Mouse (Mus musculus) embryo, embryonic 11.5 days (tissue): ENCODE results near the gene Ccdc34.

Experiments used
- DNase-seq: peaks from one replicate; pipeline ENCODE4 v3.0.0-alpha.2; 2012; ENCODE audit warnings: low read depth, low spot score

Gene Ccdc34

GRCm38 (mm10) chr2:109996411-109996810 lies 21.2 kb upstream of the Ccdc34 start:
- no peak for DNase-seq

DNA sequence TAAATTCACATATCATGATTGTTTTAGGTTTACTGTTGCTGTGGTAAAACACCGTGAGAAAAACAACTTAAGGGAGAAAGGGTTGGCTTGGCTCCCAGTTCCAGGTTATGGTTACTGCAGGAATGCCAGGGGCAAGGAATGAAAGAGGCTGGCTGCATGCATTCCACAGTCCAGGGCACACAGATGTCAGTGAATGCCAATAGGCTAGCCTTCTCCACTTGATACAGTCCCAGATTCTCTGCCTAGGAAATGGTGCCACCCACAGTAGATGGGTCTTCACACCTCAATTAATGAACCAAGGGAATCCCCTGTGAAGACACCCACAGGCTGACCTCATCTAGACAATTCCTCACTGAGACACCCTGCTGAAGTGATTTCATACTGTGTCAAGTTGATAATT lies 12.9 kb upstream of the Ccdc34 start:
- DNase-seq = no peak

GRCm38 (mm10) chr2:110005164-110005563 lies 12.5 kb upstream of the Ccdc34 start:
- DNase-seq = no peak

- DNase-seq = no peak
Observed at GRCm38 (mm10) chr2:110005596-110006239, 11.9 kb upstream of the Ccdc34 start.

- DNase-seq = no peak
Observed at GRCm38 (mm10) chr2:110007423-110008267, 10.0 kb upstream of the Ccdc34 start.

- no peak for DNase-seq
Observed at GRCm38 (mm10) chr2:110009449-110009848, 8.2 kb upstream of the Ccdc34 start.

DNA sequence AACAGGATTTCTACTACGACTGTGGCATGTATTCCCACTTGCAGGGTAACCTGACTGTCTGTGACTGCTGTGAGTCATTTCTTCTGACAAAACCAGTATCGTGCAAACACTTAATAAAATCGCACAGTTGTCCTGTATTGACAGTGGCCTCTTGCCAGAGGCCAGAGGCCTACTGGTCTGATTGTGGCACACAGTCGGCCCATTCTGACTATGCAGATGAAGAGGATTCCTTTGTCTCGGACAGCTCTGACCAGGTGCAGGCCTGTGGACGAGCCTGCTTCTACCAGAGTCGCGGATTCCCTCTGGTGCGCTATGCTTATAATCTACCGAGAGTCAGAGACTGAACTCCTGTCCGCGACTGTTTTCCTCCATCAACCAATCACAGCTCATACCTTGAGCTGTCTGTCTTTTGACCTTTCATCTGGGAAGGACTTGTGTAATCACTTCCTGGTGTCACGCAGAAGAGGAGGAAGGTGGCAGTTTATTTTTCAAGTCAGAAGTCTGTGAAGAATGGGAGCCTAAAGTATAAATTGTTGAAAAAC lies 5.4 kb upstream of the Ccdc34 start:
- DNase-seq = no peak

- DNase-seq = no peak
Observed at GRCm38 (mm10) chr2:110017087-110017486, 530 bp upstream of the Ccdc34 start.

DNA sequence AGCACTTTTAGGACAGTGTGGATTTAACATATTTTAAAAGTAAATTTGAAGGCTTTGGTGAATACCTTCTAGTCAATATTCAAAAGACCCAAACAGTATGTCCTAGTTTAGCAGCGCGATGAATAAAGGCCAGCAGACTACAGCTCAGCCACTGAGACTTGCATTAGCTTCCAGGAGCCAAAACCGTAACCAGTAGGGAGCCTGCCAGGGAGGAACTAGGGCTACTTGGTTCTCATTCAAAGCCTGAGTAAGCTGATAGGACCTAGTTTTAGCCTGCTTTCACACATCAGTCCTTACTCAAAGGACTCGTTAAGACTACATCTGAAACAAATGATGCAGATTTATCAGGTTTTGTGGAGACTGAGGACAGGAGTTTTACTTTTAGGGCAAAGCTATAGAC lies 2.0 kb downstream of the Ccdc34 start:
- DNase-seq = no peak

- DNase-seq = no peak
Observed at GRCm38 (mm10) chr2:110020430-110020829, 2.8 kb downstream of the Ccdc34 start.

- no peak for DNase-seq
Observed at GRCm38 (mm10) chr2:110036265-110036664, 18.6 kb downstream of the Ccdc34 start.

DNA sequence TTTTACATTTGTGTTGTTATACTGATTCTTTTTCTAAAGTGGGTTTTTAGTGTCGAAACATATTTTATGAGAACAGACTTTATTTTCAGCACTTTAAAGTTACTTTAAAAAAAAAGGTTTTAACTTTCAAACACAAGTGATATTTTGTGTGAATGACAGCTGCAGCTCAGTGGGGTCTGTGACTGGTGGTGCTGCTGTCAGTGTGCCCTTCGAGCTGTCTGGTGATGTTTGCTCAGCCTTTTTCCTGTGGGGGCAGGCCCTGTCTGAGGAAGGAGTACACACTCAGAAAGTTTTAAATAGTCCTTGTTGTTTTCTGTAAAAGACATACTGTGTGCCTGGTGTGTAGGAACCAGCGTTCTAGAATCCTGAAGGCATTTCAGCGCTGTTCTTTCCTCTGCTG lies 19.0 kb downstream of the Ccdc34 start:
- no peak for DNase-seq

DNA sequence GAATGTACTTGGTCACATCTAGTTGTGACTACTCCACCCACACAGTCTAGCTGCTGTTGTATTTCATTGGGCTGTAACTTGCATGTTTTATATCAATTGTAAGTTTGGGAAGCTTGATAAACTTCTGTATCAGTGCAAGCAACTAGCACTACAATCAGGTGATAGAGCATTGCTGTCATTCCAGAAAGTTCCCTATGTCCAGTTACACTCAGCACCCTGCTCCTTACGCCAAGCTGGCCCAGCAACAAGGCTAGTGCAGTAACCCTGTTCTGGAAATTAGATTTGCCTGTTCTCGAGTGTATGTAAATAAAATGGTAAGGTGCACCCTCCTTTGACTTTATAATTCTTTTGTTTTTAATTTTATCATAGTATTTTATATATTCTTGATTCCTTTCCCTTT lies 19.6 kb downstream of the Ccdc34 start:
- DNase-seq = no peak

GRCm38 (mm10) chr2:110038341-110038740 lies 20.7 kb downstream of the Ccdc34 start:
- DNase-seq = no peak

- no peak for DNase-seq
Observed at GRCm38 (mm10) chr2:110042861-110043760, 25.5 kb downstream of the Ccdc34 start.

- DNase-seq = no peak
Observed at GRCm38 (mm10) chr2:110058424-110058823, 40.8 kb downstream of the Ccdc34 start.

GRCm38 (mm10) chr2:110063131-110063530 lies 45.5 kb downstream of the Ccdc34 start:
- DNase-seq = no peak

DNA sequence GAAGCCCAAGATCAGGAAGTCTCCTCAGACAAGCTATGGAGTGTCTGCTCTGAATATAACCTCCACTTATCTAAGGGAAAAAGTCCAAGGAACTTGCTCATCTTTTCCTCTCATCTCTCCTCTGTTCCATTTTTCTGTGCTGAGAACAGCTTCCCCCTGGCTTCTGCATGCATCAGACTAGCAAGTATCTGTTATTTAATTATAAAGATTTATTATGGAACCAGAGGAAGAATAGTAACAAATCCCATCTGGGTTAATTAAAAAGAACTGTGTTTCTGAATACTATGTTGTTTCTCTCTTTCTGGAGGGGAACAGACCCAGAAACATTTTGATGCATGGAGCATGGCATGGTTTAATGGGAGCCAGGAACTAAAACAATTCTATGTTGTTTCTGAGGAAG lies 51.3 kb downstream of the Ccdc34 start:
- no peak for DNase-seq

- no peak for DNase-seq
Observed at GRCm38 (mm10) chr2:110073023-110073422, 55.4 kb downstream of the Ccdc34 start.

GRCm38 (mm10) chr2:110074646-110075452 lies 57.2 kb downstream of the Ccdc34 start:
- no peak for DNase-seq

DNA sequence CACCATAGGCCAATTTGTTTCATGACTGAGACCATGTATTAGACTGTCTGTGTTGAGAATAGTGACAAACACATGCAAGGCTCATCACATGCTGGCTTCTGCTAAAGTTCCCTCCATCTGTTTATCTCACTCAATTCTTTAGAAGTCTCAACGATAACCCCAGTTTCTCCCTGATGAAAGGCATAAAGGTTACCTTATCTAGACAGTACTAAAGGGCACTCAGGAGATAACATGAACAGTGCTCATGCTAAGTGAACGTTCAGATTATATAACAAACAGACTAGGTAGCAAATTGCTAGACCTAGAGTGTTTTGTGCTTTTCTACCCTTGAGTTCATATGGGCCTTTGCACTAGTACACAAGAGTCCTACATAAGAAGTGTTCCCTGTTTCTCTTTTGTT lies 59.6 kb downstream of the Ccdc34 start:
- no peak for DNase-seq
